Mouse (Mus musculus): ENCODE data around the gene Taf13.

GRCm38 (mm10) chr3:108571443-108572294 is at the start of gene Taf13:
- TF ChIP-seq CTCF (IDR thresholded peaks at IDR 0.05; ENCODE audit: control insufficient read depth, insufficient read depth, low read length) (no peak), POLR2A (IDR thresholded peaks at IDR 0.05; ENCODE audit: borderline replicate concordance, control insufficient read depth, low read depth, low read length) (peak; percentile 100)

All from bone marrow, adult 2 months (tissue).